Mouse (Mus musculus) limb, embryonic 14.5 days (tissue): Measurements from ENCODE around the gene Dgat2. TPM values are rescaled to one million over a fixed set of nuclear protein-coding genes. Genes with fewer than 3 reads are reported as not detected.

Experiments
- ATAC-seq: fragments of 200-750 bp; cut with Nextera tagmentation; 2 replicates; pipeline ENCODE4 v1.8.0; 2017; ENCODE audit warnings: low read depth, moderate number of reproducible peaks, moderate TSS enrichment; ENCODE audit not compliant: low FRiP score
- DNase-seq: peaks from one replicate; pipeline ENCODE4 v3.0.0-alpha.2; 2015; ENCODE audit warnings: low spot score
- H3K27ac ChIP-seq: fragments of 300-500 bp; sonication (generic); replicated peaks from 2 replicates; pipeline ENCODE4 v1.5.1; 2014; ENCODE audit warnings: low read depth, mild to moderate bottlenecking, low read length, moderate library complexity, mixed read lengths
- H3K27me3 ChIP-seq: fragments of 300-500 bp; sonication (generic); 2 replicates; pipeline ENCODE4 v1.6.1; 2014; ENCODE audit warnings: low read length, mixed read lengths; ENCODE audit not compliant: control insufficient read depth, insufficient read depth
- H3K36me3 ChIP-seq: fragments of 300-500 bp; sonication (generic); 2 replicates; pipeline ENCODE4 v1.6.1; 2014; ENCODE audit warnings: mild to moderate bottlenecking, low read length, moderate library complexity, mixed read lengths; ENCODE audit not compliant: control insufficient read depth, insufficient read depth
- H3K4me1 ChIP-seq: fragments of 300-500 bp; sonication (generic); 2 replicates; pipeline ENCODE4 v1.6.1; 2014; ENCODE audit warnings: antibody characterized with exemption, low read length, mixed read lengths; ENCODE audit not compliant: control insufficient read depth, insufficient read depth
- H3K4me2 ChIP-seq: fragments of 300-500 bp; sonication (generic); replicated peaks from 2 replicates; pipeline ENCODE4 v1.6.1; 2014; ENCODE audit warnings: low read depth, mild to moderate bottlenecking, low read length, moderate library complexity; ENCODE audit not compliant: severe bottlenecking
- H3K4me3 ChIP-seq: fragments of 300-500 bp; sonication (generic); replicated peaks from 2 replicates; pipeline ENCODE4 v1.5.1; 2014; ENCODE audit warnings: low read length
- H3K9ac ChIP-seq: fragments of 300-500 bp; sonication (generic); 2 replicates; pipeline ENCODE4 v1.6.1; 2014; ENCODE audit warnings: mild to moderate bottlenecking, low read depth, low read length, moderate library complexity; ENCODE audit not compliant: severe bottlenecking
- H3K9me3 ChIP-seq: fragments of 300-500 bp; sonication (generic); 2 replicates; pipeline ENCODE4 v1.6.1; 2016; ENCODE audit warnings: low read length; ENCODE audit not compliant: control insufficient read depth
- POLR2A ChIP-seq: fragments of 200-500 bp; IDR thresholded peaks from 2 replicates; pipeline ENCODE4 v1.8.0; 2012; ENCODE audit warnings: inconsistent platforms, mild to moderate bottlenecking, moderate library complexity, borderline replicate concordance; ENCODE audit not compliant: insufficient read depth, insufficient read length; ENCODE audit errors: extremely low read depth
- WGBS: fragments of 180-500 bp; shearing (Covaris S2); extraction: QIAGEN DNeasy Blood & Tissue Kit; methylation state at CpG from one replicate; pipeline ENCODE4 v1.1.7; 2014; 5-methylcytosine and 5-hydroxymethylcytosine counted together
- polyA plus RNA-seq, 2 experiments: library from polyadenylated mRNA; depleted of rRNA in 1 of 2; stranded (reverse) in 1 of 2; unstranded in 1 of 2; fragments of >200 nt; fragmentation: Nextera tagmentation in 1 of 2; extraction: Ambion mirVana in 1 of 2; gene quantifications; 2 replicates each; pipeline versions ENCODE4 v1.2.1 to v1.2.3; 2012 to 2014

Gene Dgat2
- polyA plus RNA-seq, 2 experiments, result 23.5 to 42.3 TPM

DNA sequence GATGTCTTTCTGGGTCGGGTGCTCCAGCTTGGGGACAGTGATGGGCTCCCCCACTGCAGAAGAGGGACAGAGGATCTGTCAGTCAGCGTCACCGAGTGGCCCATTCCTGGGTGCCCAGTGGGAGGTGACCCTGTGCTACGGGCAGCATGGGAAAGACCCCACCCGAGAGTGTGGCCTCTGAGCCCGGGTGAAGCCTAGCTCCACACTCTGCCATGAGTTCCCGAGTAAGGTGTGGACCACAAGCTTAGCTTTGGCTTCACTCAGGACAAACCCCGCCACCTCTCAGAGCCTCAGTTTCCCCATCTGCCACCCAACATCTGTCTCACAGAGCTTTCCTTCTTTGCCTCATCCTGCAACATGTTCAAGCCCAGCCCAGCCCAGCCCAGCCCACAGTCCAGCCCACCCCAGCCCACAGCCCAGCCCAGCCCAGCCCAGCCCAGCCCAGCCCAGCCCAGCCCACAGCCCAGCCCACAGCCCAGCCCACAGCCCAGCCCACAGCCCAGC, 27.8 kb downstream of the Dgat2 start:
- ATAC-seq, result no peak

GRCm38 (mm10) chr7:99153686-99154202, 28.8 kb downstream of the Dgat2 start:
- ATAC-seq (no peak), DNase-seq (no peak)
- Histone ChIP-seq H3K4me1 (peaks cover 7% of the 10 kb centered on the region), H3K27ac (no peak overlapping the region), H3K9ac (no peak overlapping the region), H3K4me3 (no peak overlapping the region), H3K9me3 (no peaks in the 10 kb centered on the region), H3K4me2 (no peak overlapping the region), H3K27me3 (no peaks in the 10 kb centered on the region), H3K36me3 (no peaks in the 10 kb centered on the region)
- no peak for TF ChIP-seq POLR2A
- WGBS, result 85% methylated on average over 11 of the region's 11 CpGs

More for the DNA sequence above, 27.8 kb downstream of the Dgat2 start:
- H3K9me3 ChIP-seq, result no peaks in the 10 kb centered on the region
- no peak for TF ChIP-seq POLR2A
- H3K4me1 ChIP-seq, result peaks cover 7% of the 10 kb centered on the region
- H3K36me3 ChIP-seq, result no peaks in the 10 kb centered on the region
- WGBS, result 62% methylated on average over 8 of the region's 8 CpGs
- DNase-seq, result no peak
- no peaks in the 10 kb centered on the region for H3K27me3 ChIP-seq
- no peak overlapping the region for H3K4me3 ChIP-seq
- no peak overlapping the region for H3K4me2 ChIP-seq
- H3K9ac ChIP-seq, result no peak overlapping the region
- H3K27ac ChIP-seq, result no peak overlapping the region

DNA sequence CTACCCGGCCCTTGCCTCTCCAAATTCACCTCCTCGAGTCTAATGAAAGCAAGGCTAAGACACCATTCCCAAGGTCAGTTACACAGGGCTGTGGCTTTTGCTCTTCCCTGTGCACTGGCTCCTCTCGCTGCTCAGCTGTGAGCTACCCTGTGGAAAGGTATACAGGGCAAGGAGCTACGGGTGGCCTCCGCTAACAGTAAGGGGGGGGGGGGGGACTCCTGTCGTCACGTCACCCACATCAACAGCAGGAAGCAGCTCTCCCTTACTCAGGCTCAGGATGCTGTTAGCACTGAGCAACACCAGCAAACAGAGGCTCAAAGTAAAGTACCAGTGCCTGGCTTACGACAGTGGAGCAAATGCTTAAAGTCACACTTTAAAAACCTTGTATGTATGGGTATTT, 29.8 kb downstream of the Dgat2 start:
- no peaks in the 10 kb centered on the region for H3K9me3 ChIP-seq
- H3K27ac ChIP-seq, result no peak overlapping the region
- peaks cover 7% of the 10 kb centered on the region for H3K4me1 ChIP-seq
- DNase-seq, result no peak
- no peak for TF ChIP-seq POLR2A
- no peak overlapping the region for H3K4me3 ChIP-seq
- ATAC-seq, result no peak
- 82% methylated on average over 8 of the region's 8 CpGs for WGBS
- H3K27me3 ChIP-seq, result no peaks in the 10 kb centered on the region
- H3K36me3 ChIP-seq, result no peaks in the 10 kb centered on the region
- no peak overlapping the region for H3K9ac ChIP-seq
- no peak overlapping the region for H3K4me2 ChIP-seq

DNA sequence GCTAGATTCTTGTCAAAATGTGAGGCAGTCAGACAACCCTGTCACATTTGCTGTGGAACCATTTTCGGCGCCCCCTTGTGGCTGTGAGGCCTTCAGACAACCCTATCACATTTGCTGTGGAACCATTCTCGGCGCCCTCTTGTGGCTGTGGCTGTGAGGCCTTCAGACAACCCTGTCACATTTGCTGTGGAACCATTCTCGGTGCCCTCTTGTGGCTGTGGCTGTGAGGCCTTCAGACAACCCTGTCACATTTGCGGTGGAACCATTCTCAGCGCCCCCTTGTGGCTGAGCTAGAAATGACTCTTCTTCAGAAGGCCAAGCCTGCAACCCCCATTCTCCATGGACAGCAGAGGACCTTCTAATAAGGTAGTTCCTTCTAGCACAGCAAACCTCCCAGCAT, 31.2 kb downstream of the Dgat2 start:
- 7% methylated on average over 7 of the region's 7 CpGs for WGBS
- ATAC-seq, result peak; percentile 75
- no peak for TF ChIP-seq POLR2A
- H3K36me3 ChIP-seq, result no peaks in the 10 kb centered on the region
- no peak overlapping the region for H3K4me3 ChIP-seq
- H3K27ac ChIP-seq, result no peak overlapping the region
- no peaks in the 10 kb centered on the region for H3K9me3 ChIP-seq
- H3K9ac ChIP-seq, result no peak overlapping the region
- H3K4me1 ChIP-seq, result peaks cover 7% of the 10 kb centered on the region
- DNase-seq, result peak; percentile 97
- H3K4me2 ChIP-seq, result no peak overlapping the region
- H3K27me3 ChIP-seq, result no peaks in the 10 kb centered on the region

- 58% methylated on average over 1 of the region's 1 CpGs for WGBS
- Histone ChIP-seq H3K36me3 (no peaks in the 10 kb centered on the region), H3K27ac (no peak overlapping the region), H3K4me3 (no peak overlapping the region), H3K4me1 (no peaks in the 10 kb centered on the region), H3K27me3 (no peaks in the 10 kb centered on the region), H3K9ac (no peak overlapping the region), H3K4me2 (no peak overlapping the region), H3K9me3 (no peaks in the 10 kb centered on the region)
- ATAC-seq, result no peak
- no peak for DNase-seq
- no peak for TF ChIP-seq POLR2A
Measured at GRCm38 (mm10) chr7:99149017-99149416, 33.5 kb downstream of the Dgat2 start.
